Mouse (Mus musculus): ENCODE measurements around the gene Neurl4. TPM values are rescaled to one million over a fixed set of nuclear protein-coding genes. Genes with fewer than 3 reads are reported as not detected.
"Not testable (repeated sequence)": the region's sequence is repeated elsewhere in the genome, so short reads cannot be mapped to it uniquely, and the experiment has no call there.

Gene Neurl4
- polyA plus RNA-seq, 1 experiment from 2014 or later: 18.7 TPM

DNA sequence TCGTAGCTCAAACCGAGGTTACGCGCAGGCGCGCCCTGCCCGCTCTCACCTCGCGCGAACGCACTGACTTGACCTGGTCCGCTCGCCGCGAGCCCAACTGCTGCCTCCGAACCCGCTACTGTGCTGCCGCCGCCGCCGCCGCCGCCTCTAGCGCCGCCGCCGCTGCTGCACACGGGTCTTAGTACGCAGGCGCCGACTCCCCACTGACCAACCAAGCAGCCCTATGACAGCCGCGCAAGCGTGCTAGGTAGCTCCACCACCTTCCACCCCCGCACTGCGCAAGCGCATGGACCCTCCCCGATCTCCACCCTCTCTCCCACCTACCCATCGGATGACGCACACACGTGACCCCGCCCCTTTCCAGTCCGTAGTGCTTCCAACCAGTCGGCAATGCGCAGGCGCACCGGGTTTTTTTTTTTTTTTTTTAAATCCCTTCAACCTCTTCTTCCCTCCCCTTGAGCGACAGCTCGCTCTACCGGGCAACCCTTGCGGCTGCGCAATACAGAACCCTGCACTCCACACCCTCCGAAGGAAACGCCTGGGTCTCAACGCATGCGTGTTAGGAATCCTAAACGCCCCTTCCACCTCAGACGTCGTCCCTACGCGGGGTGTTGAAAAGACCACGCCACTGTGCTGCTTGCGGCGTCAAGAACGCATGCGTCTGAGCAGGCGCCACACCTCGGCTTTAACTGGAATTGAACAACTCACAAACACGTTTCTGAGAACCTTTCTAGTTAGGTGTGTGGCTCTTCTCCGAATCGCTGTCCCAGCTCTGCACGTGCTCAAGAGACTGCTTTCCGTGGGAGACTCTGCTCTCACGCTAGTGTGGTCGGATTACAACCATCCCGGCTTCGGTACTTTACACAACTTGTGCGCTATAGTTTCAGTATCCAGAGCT, 20.5 kb downstream of the Neurl4 start, which contains the start of gene Eif5a:
Eif5a (minus strand) TSS at position 845 of the 898 bp plus-strand sequence.
- Histone ChIP-seq H3K27ac (ENCODE audit: low read length) (peak within 1 kb of the TSS; percentile 94), H3K4me2 (ENCODE audit: low read length) (peak within 1 kb of the TSS; percentile 98), H3K9me3 (replicated peaks; ENCODE audit: control insufficient read depth, low read length, poor library complexity, severe bottlenecking) (no peaks in the 10 kb centered on the region), H3K9ac (ENCODE audit: low read depth, low read length) (peak within 1 kb of the TSS; percentile 94), H3K4me1 (ENCODE audit: control insufficient read depth, insufficient read depth, low read length) (peaks cover 26% of the 10 kb centered on the region), H3K27me3 (ENCODE audit: control insufficient read depth, insufficient read depth, low read depth, low read length) (no peaks in the 10 kb centered on the region), H3K4me3 (ENCODE audit: low read depth, low read length) (peak within 1 kb of the TSS; percentile 94), H3K36me3 (ENCODE audit: control insufficient read depth, insufficient read depth, low read length) (peaks cover 13% of the 10 kb centered on the region)
- peak; percentile 98 for ATAC-seq
- under 1% methylated on average over 78 of the region's 78 CpGs for WGBS

DNA sequence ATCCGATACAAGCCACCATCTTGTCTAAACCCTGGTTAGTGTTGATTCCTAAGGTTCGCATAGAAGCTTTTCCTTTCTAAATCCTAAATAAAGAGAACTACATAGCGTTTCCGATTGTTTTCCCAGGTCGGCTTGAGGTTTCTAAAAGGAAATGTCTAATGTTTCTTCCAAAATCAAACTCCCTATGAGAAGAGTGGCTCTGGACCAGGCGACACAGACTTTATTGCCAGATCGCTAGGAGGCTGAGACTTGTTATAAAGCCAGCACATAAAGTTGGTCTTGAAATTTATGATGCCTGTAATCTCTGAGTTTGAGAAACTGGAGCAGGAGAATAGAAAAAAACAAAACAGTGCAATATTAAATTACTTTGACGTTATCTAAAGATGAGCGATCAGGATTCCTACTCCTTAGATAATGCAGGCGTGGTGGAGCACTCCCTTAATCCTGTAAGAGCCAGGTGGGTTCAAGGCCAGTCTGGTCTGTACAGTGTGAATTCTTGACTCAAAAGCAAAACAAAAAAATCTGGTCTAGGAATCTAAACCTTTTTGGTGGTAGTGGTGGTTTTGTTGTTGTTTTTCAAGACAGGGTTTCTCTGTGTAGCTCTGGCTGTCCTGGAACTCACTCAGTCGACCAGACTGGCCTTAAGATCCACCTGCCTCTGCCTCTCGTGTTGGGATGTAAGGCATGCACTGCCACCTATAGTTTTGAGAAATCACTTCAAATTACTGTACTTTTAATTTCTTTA, 21.3 kb downstream of the Neurl4 start:
- 3% methylated on average over 12 of the region's 12 CpGs for WGBS
- H3K36me3 ChIP-seq (ENCODE audit: control insufficient read depth, insufficient read depth, low read length): peaks cover 10% of the 10 kb centered on the region
- H3K4me3 ChIP-seq (ENCODE audit: low read depth, low read length): peak overlapping the region; percentile 56
- peaks cover 26% of the 10 kb centered on the region for H3K4me1 ChIP-seq (ENCODE audit: control insufficient read depth, insufficient read depth, low read length)
- H3K9ac ChIP-seq (ENCODE audit: low read depth, low read length): peak overlapping the region; percentile 75
- H3K4me2 ChIP-seq (ENCODE audit: low read length): peak overlapping the region; percentile 73
- ATAC-seq: no peak
- H3K27me3 ChIP-seq (ENCODE audit: control insufficient read depth, insufficient read depth, low read depth, low read length): no peaks in the 10 kb centered on the region
- H3K9me3 ChIP-seq (replicated peaks; ENCODE audit: control insufficient read depth, low read length, poor library complexity, severe bottlenecking): no peaks in the 10 kb centered on the region
- peak overlapping the region; percentile 94 for H3K27ac ChIP-seq (ENCODE audit: low read length)

DNA sequence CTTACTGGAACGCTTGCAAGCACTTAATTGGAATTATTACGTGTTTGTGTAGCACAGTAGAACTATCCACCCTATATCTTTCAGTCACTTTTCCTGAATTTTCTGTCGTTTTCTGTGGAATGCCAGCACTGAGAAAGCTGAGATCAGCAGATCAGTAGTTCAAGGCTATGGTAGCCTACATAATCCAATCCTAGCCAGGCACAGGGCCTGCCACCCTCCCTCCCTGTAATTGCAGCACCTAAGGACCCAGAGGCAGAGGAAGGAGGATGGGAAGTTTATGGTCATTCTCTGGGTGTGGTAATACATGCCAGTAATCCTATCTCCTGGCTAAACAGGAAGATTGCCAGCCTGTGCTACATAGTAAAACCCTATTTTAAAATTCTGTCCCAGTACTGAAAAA, 21.9 kb downstream of the Neurl4 start:
- no peak for ATAC-seq
- no peak overlapping the region for H3K4me2 ChIP-seq (ENCODE audit: low read length)
- no peaks in the 10 kb centered on the region for H3K27me3 ChIP-seq (ENCODE audit: control insufficient read depth, insufficient read depth, low read depth, low read length)
- 0 out of 2 replicates have a peak overlapping the region, but pooled peaks have one; percentile 46 for H3K9ac ChIP-seq (ENCODE audit: low read depth, low read length)
- H3K36me3 ChIP-seq (ENCODE audit: control insufficient read depth, insufficient read depth, low read length): peaks cover 4% of the 10 kb centered on the region
- no peaks in the 10 kb centered on the region for H3K9me3 ChIP-seq (replicated peaks; ENCODE audit: control insufficient read depth, low read length, poor library complexity, severe bottlenecking)
- whole genome bisulfite sequencing: 70% methylated on average over 3 of the region's 3 CpGs
- no peak overlapping the region for H3K4me3 ChIP-seq (ENCODE audit: low read depth, low read length)
- H3K4me1 ChIP-seq (ENCODE audit: control insufficient read depth, insufficient read depth, low read length): peaks cover 26% of the 10 kb centered on the region
- peak overlapping the region; percentile 29; the same call in 1 of the 2 replicates for H3K27ac ChIP-seq (ENCODE audit: low read length)

DNA sequence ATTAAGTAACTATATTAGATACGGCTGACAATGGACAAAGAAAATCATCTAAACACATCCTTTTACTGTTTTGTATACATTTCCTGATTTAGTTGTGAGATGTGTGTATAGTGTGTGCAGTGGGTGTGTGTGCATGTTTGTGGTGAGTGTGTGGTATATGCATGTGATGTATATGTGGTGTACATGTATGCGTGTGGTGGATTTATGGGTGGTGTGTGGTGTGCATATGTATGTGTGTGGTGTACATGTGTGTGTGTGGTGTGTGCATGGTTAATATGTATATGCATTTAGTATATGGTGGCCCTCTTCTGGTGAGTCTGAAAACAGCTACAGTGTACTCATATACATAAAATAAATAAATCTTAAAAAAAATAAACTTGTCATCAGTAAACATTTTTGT, 26.6 kb downstream of the Neurl4 start:
- ATAC-seq: no peak
- no peak overlapping the region for H3K4me2 ChIP-seq (ENCODE audit: low read length)
- H3K27me3 ChIP-seq (ENCODE audit: control insufficient read depth, insufficient read depth, low read depth, low read length): no peaks in the 10 kb centered on the region

DNA sequence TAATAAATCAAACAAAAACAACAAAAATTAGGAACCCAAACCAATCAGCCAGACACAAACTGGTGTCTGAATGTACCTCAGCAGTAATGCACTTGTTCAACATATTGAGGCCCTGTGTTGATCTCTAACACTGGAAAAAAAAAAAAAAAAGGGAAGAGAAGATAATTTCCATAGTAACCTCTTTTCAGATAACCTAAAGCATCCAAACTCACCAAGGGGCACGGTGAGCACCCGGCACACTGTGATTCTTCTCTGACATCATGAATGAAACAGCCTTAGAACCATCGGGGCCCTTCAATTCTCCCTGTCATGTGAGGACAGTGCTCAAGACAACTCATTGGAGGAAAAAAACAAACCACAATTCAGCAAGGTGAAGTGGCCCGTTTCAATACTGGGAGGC, 28.8 kb downstream of the Neurl4 start:
- ATAC-seq: no peak
- Histone ChIP-seq H3K27ac (ENCODE audit: low read length) (no peak overlapping the region), H3K4me2 (ENCODE audit: low read length) (no peak overlapping the region), H3K27me3 (ENCODE audit: control insufficient read depth, insufficient read depth, low read depth, low read length) (no peaks in the 10 kb centered on the region), H3K9ac (ENCODE audit: low read depth, low read length) (no peak overlapping the region), H3K4me3 (ENCODE audit: low read depth, low read length) (no peak overlapping the region), H3K9me3 (replicated peaks; ENCODE audit: control insufficient read depth, low read length, poor library complexity, severe bottlenecking) (no peaks in the 10 kb centered on the region), H3K4me1 (ENCODE audit: control insufficient read depth, insufficient read depth, low read length) (peaks cover 3% of the 10 kb centered on the region; the same call in 1 of the 2 replicates), H3K36me3 (ENCODE audit: control insufficient read depth, insufficient read depth, low read length) (no peaks in the 10 kb centered on the region)
- 89% methylated on average over 4 of the region's 4 CpGs for WGBS

More for the DNA sequence above, 26.6 kb downstream of the Neurl4 start:
- no peaks in the 10 kb centered on the region for H3K36me3 ChIP-seq (ENCODE audit: control insufficient read depth, insufficient read depth, low read length)
- WGBS: 95% methylated on average over 2 of the region's 2 CpGs
- H3K4me3 ChIP-seq (ENCODE audit: low read depth, low read length): no peak overlapping the region
- H3K9ac ChIP-seq (ENCODE audit: low read depth, low read length): no peak overlapping the region
- no peaks in the 10 kb centered on the region for H3K9me3 ChIP-seq (replicated peaks; ENCODE audit: control insufficient read depth, low read length, poor library complexity, severe bottlenecking)
- no peak overlapping the region for H3K27ac ChIP-seq (ENCODE audit: low read length)
- peaks cover 5% of the 10 kb centered on the region; the same call in 1 of the 2 replicates for H3K4me1 ChIP-seq (ENCODE audit: control insufficient read depth, insufficient read depth, low read length)

DNA sequence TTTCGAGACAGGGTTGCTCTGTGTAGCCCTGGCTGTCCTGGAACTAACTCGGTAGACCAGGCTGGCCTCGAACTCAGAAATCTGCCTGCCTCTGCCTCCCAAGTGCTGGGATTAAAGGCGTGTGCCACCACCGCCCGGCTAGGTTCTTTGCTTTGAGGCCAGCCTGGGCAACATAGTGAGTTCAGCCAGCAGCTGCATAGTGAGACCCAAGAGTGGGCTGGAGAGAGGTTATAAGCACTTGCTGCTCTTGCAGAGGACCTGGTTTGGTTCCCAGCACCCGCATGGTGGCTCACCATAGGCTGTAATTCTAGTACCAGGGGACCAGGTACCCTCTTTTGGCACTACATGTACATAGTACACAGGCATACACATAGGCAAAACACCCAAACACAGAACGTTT, 29.3 kb downstream of the Neurl4 start:
- not testable (repeated sequence) for ATAC-seq; H3K36me3 ChIP-seq (ENCODE audit: control insufficient read depth, insufficient read depth, low read length); H3K27ac ChIP-seq (ENCODE audit: low read length); H3K4me3 ChIP-seq (ENCODE audit: low read depth, low read length); H3K4me1 ChIP-seq (ENCODE audit: control insufficient read depth, insufficient read depth, low read length); H3K27me3 ChIP-seq (ENCODE audit: control insufficient read depth, insufficient read depth, low read depth, low read length); H3K9me3 ChIP-seq (replicated peaks; ENCODE audit: control insufficient read depth, low read length, poor library complexity, severe bottlenecking); H3K4me2 ChIP-seq (ENCODE audit: low read length); H3K9ac ChIP-seq (ENCODE audit: low read depth, low read length)
- WGBS: 82% methylated on average over 8 of the region's 8 CpGs

DNA sequence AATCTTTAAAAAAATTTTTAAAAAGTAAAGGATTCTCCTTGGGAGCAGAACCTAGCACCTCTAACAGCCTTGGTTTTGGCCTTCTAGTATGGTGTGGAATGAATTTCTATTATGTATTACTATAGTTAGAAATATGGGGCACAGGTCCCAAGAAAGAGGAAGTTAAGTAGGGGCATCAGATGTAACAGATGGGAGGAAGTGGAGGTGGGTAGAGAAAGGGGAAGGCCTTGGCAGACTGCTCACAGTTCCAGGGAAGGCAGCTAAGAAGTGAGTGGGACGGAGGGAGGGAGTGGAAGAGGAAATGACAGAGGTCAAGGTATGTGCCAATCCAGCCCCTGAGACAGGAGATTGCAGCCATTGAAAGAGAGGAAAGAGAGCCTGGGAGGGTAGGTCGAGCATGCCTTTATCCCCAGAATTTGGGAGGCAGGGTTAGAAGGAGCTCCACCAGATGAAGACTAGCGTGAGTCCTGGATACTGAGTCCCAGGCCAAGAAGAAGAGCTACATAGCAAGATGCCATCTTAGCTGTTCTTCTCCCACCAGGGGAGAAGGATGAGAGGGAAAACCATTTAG, 30.2 kb downstream of the Neurl4 start:
- Histone ChIP-seq H3K27me3 (ENCODE audit: control insufficient read depth, insufficient read depth, low read depth, low read length) (no peaks in the 10 kb centered on the region), H3K4me1 (ENCODE audit: control insufficient read depth, insufficient read depth, low read length) (peaks cover 3% of the 10 kb centered on the region; the same call in 1 of the 2 replicates), H3K9me3 (replicated peaks; ENCODE audit: control insufficient read depth, low read length, poor library complexity, severe bottlenecking) (no peaks in the 10 kb centered on the region), H3K4me3 (ENCODE audit: low read depth, low read length) (no peak overlapping the region), H3K9ac (ENCODE audit: low read depth, low read length) (no peak overlapping the region), H3K27ac (ENCODE audit: low read length) (no peak overlapping the region), H3K4me2 (ENCODE audit: low read length) (no peak overlapping the region), H3K36me3 (ENCODE audit: control insufficient read depth, insufficient read depth, low read length) (no peaks in the 10 kb centered on the region)
- WGBS: 77% methylated on average over 3 of the region's 3 CpGs
- ATAC-seq: no peak

DNA sequence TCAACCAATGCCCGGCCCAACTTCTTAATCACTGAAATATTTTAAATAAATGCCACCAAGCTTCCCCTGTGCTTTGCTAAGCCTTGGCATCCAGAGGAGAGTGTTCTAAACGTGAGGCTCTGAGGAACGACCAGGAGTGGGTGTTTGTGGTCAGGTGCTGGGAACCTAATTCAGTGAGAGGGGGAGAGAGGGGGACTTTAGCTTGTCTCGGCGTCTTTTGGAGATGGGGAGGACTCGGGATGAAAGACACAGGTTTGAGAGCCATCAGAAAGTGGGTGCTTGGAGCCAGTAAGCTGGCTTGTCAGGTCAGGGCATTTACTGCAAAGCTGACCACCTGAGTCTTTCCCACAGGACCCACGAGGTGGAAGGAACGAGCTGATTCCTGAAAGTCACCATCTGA, 30.9 kb downstream of the Neurl4 start:
- Histone ChIP-seq H3K27ac (ENCODE audit: low read length) (no peak overlapping the region), H3K4me3 (ENCODE audit: low read depth, low read length) (no peak overlapping the region), H3K9ac (ENCODE audit: low read depth, low read length) (no peak overlapping the region), H3K27me3 (ENCODE audit: control insufficient read depth, insufficient read depth, low read depth, low read length) (peaks cover 1% of the 10 kb centered on the region), H3K9me3 (replicated peaks; ENCODE audit: control insufficient read depth, low read length, poor library complexity, severe bottlenecking) (no peaks in the 10 kb centered on the region), H3K36me3 (ENCODE audit: control insufficient read depth, insufficient read depth, low read length) (no peaks in the 10 kb centered on the region), H3K4me2 (ENCODE audit: low read length) (no peak overlapping the region), H3K4me1 (ENCODE audit: control insufficient read depth, insufficient read depth, low read length) (peaks cover 4% of the 10 kb centered on the region; the same call in 1 of the 2 replicates)
- 79% methylated on average over 8 of the region's 8 CpGs for WGBS
- ATAC-seq: no peak
